ENCODE assay signal across 20 mouse cellular contexts in genomic region chr10:68210025-68210642, GRCm38 (mm10).
DNase-seq lines count a peak whose midpoint lies in the region; ATAC-seq and TF ChIP-seq lines count a peak whose summit lies in the region.
"Had no signal": no experiment of that assay in that cellular context is flagged by ENCODE, and none has a peak within 500 bp of the region (broad histone marks: within the 10 kb centered on the region; RNA-seq: fewer than 3 reads in every experiment).

No protein-coding gene starts in this region.

- peaks cover 16% of the 10 kb centered on the region for H3K4me1 ChIP-seq in hindbrain, embryonic 16.5 days (ENCODE audit: control insufficient read depth, insufficient read depth, low read depth, low read length)
- H3K4me1 ChIP-seq in hindbrain, embryonic 13.5 days (replicated peaks), result peaks cover 27% of the 10 kb centered on the region
- H3K4me1 ChIP-seq in liver, adult 2 months (ENCODE audit: control insufficient read depth, insufficient read depth, low read length), result peaks cover 20% of the 10 kb centered on the region
- no peaks in the 10 kb centered on the region for H3K4me1 ChIP-seq in liver, embryonic 12.5 days
- H3K4me1 ChIP-seq in embryonic fibroblast, embryonic 13.5 days (ENCODE audit: control insufficient read depth, insufficient read depth, low read length), result peaks cover 13% of the 10 kb centered on the region; the same call in 1 of the 2 replicates
- no peaks in the 10 kb centered on the region; the same call in 1 of the 2 replicates for H3K4me1 ChIP-seq in liver, embryonic 15.5 days (replicated peaks)

- no peak overlapping the region for H3K27ac ChIP-seq in hindbrain, embryonic 16.5 days (ENCODE audit: low read depth, low read length)
- no peak overlapping the region for H3K27ac ChIP-seq in hindbrain, embryonic 13.5 days
- peak overlapping the region; percentile 75 for H3K27ac ChIP-seq in liver, adult 2 months (replicated peaks; ENCODE audit: insufficient read depth, low read depth, low read length)
- no peak overlapping the region for H3K27ac ChIP-seq in liver, embryonic 12.5 days
- 0 out of 2 replicates have a peak overlapping the region, but pooled peaks have one; percentile 14 for H3K27ac ChIP-seq in embryonic fibroblast, embryonic 13.5 days (ENCODE audit: insufficient read depth, low read length)
- 0 out of 2 replicates have a peak overlapping the region, but pooled peaks have one; percentile 51 for H3K27ac ChIP-seq in liver, embryonic 15.5 days (replicated peaks)
- H3K27ac ChIP-seq: left cerebral cortex, adult 2 months; midbrain, embryonic 12.5 days; stomach, embryonic 15.5 days had no signal

- H3K36me3 ChIP-seq in hindbrain, embryonic 16.5 days (ENCODE audit: control insufficient read depth, insufficient read depth, low read length), result no peaks in the 10 kb centered on the region
- peaks cover 3% of the 10 kb centered on the region; the same call in 1 of the 2 replicates for H3K36me3 ChIP-seq in hindbrain, embryonic 13.5 days
- H3K36me3 ChIP-seq in liver, adult 2 months (ENCODE audit: control insufficient read depth, insufficient read depth, low read length), result peaks cover 4% of the 10 kb centered on the region
- no peaks in the 10 kb centered on the region for H3K36me3 ChIP-seq in liver, embryonic 12.5 days
- H3K36me3 ChIP-seq in liver, embryonic 15.5 days (replicated peaks), result no peaks in the 10 kb centered on the region
- H3K36me3 ChIP-seq: midbrain, embryonic 12.5 days had no signal

- peaks cover 31% of the 10 kb centered on the region; the same call in 1 of the 2 replicates for H3K79me2 ChIP-seq in liver, adult 2 months (ENCODE audit: control insufficient read depth, insufficient read depth, low read length)

- 90% methylated on average over 12 of the region's 12 CpGs for WGBS in hindbrain, embryonic 16.5 days
- 86% methylated on average over 12 of the region's 12 CpGs for WGBS in hindbrain, embryonic 13.5 days
- WGBS in liver, adult 2 months, result 67% methylated on average over 12 of the region's 12 CpGs
- 73% methylated on average over 12 of the region's 12 CpGs for WGBS in liver, embryonic 12.5 days (ENCODE audit: insufficient replicate concordance)
- WGBS in liver, embryonic 15.5 days (ENCODE audit: insufficient replicate concordance), result 64% methylated on average over 12 of the region's 12 CpGs

- DNase-seq in liver, adult 2 months (ENCODE audit: extremely low read depth, low read depth, low spot score), result no peak
- no peak for DNase-seq in urinary bladder, postnatal 4 days (ENCODE audit: low spot score in 2 of 2)
- DNase-seq: adrenal gland, postnatal 14 days; cerebellum, adult 18-20 months; cerebellum, postnatal 36 days; gastrocnemius, postnatal 14 days; kidney, adult 11 months; lung, embryonic 14.5 days; right cerebral cortex, postnatal 14 days had no signal

- no peak overlapping the region for H3K4me3 ChIP-seq in hindbrain, embryonic 16.5 days (ENCODE audit: low read length)
- H3K4me3 ChIP-seq in hindbrain, embryonic 13.5 days, result no peak overlapping the region
- no peak overlapping the region for H3K4me3 ChIP-seq in liver, adult 2 months (ENCODE audit: insufficient read depth, low read depth, low read length)
- H3K4me3 ChIP-seq in liver, embryonic 12.5 days, result no peak overlapping the region
- no peak overlapping the region for H3K4me3 ChIP-seq in embryonic fibroblast, embryonic 13.5 days (ENCODE audit: insufficient read depth, low read length)
- H3K4me3 ChIP-seq in liver, embryonic 15.5 days (replicated peaks), result no peak overlapping the region
- H3K4me3 ChIP-seq: left cerebral cortex, adult 2 months; midbrain, embryonic 12.5 days; stomach, embryonic 15.5 days had no signal

- H3K4me2 ChIP-seq in hindbrain, embryonic 16.5 days (ENCODE audit: low read length), result no peak overlapping the region
- H3K4me2 ChIP-seq in hindbrain, embryonic 13.5 days, result no peak overlapping the region
- H3K4me2 ChIP-seq in liver, embryonic 12.5 days, result no peak overlapping the region
- no peak overlapping the region for H3K4me2 ChIP-seq in liver, embryonic 15.5 days
- H3K4me2 ChIP-seq: heart, embryonic 11.5 days; lung, embryonic 14.5 days; midbrain, embryonic 12.5 days; stomach, embryonic 15.5 days had no signal

- no peaks in the 10 kb centered on the region for H3K9me3 ChIP-seq in hindbrain, embryonic 16.5 days (ENCODE audit: control insufficient read depth, low read length)
- H3K9me3 ChIP-seq in hindbrain, embryonic 13.5 days, result no peaks in the 10 kb centered on the region
- H3K9me3 ChIP-seq in liver, embryonic 12.5 days (replicated peaks), result no peaks in the 10 kb centered on the region
- H3K9me3 ChIP-seq in liver, embryonic 15.5 days (replicated peaks), result no peaks in the 10 kb centered on the region
- H3K9me3 ChIP-seq: midbrain, embryonic 12.5 days; stomach, embryonic 15.5 days had no signal

- TF ChIP-seq CTCF in liver, adult 2 months (IDR thresholded peaks at IDR 0.05; ENCODE audit: low read depth, low read length), result no peak
- no peak for TF ChIP-seq CTCF in embryonic fibroblast, embryonic 13.5 days (IDR thresholded peaks at IDR 0.05; ENCODE audit: borderline replicate concordance, insufficient read depth, low read length)

- peak; percentile 38; the same call in 1 of the 2 replicates for ATAC-seq in hindbrain, embryonic 16.5 days
- ATAC-seq in hindbrain, embryonic 13.5 days (ENCODE audit: low FRiP score), result no peak
- ATAC-seq in liver, embryonic 12.5 days, result no peak
- ATAC-seq in liver, embryonic 15.5 days (ENCODE audit: insufficient read depth), result no peak
- ATAC-seq: activated CD4-positive, CD25-positive, alpha-beta regulatory T cell, adult 4 months; Patski had no signal

- no peak overlapping the region for H3K9ac ChIP-seq in hindbrain, embryonic 16.5 days (ENCODE audit: low read depth, low read length)
- no peak overlapping the region for H3K9ac ChIP-seq in hindbrain, embryonic 13.5 days
- H3K9ac ChIP-seq in liver, adult 2 months (ENCODE audit: low read depth, low read length), result peak overlapping the region; percentile 63
- H3K9ac ChIP-seq in liver, embryonic 12.5 days, result no peak overlapping the region
- H3K9ac ChIP-seq in liver, embryonic 15.5 days, result no peak overlapping the region
- H3K9ac ChIP-seq: lung, embryonic 14.5 days; midbrain, embryonic 12.5 days; stomach, embryonic 15.5 days had no signal

- TF ChIP-seq POLR2A in liver, adult 2 months (IDR thresholded peaks at IDR 0.05; ENCODE audit: extremely low read depth, insufficient read depth, low read length), result no peak
- TF ChIP-seq POLR2A in embryonic fibroblast, embryonic 13.5 days (IDR thresholded peaks at IDR 0.05; ENCODE audit: low read depth, low read length), result no peak

- no peaks in the 10 kb centered on the region for H3K27me3 ChIP-seq in hindbrain, embryonic 16.5 days (replicated peaks; ENCODE audit: control insufficient read depth, insufficient read depth, low read length)
- H3K27me3 ChIP-seq in hindbrain, embryonic 13.5 days, result no peaks in the 10 kb centered on the region
- no peaks in the 10 kb centered on the region for H3K27me3 ChIP-seq in liver, adult 2 months (ENCODE audit: control insufficient read depth, insufficient read depth, low read length)
- H3K27me3 ChIP-seq in liver, embryonic 12.5 days (replicated peaks), result no peaks in the 10 kb centered on the region
- H3K27me3 ChIP-seq in liver, embryonic 15.5 days, result no peaks in the 10 kb centered on the region
- H3K27me3 ChIP-seq: midbrain, embryonic 12.5 days; Patski; stomach, embryonic 15.5 days had no signal

Comparison
In these comparisons a context has a peak if more than half of its experiments do, and no peak if none do; other contexts are left out.
1. H3K27ac ChIP-seq: peak in liver, adult 2 months (single experiment), embryonic fibroblast, embryonic 13.5 days (single experiment) and liver, embryonic 15.5 days (single experiment); none in hindbrain, embryonic 16.5 days (single experiment), hindbrain, embryonic 13.5 days (single experiment) and liver, embryonic 12.5 days (single experiment).